Mouse (Mus musculus) bone marrow, adult 2 months (tissue): ENCODE results near the gene Sez6. TPM values are rescaled to one million over a fixed set of nuclear protein-coding genes. Genes with fewer than 3 reads are reported as not detected.

Experiments used
- H3K27ac ChIP-seq: fragments of 200-500 bp; 2 replicates; pipeline ENCODE4 v1.5.1; 2012; ENCODE audit warnings: low read depth, mild to moderate bottlenecking, control low read depth, inconsistent platforms, low read length; ENCODE audit not compliant: control insufficient read depth, poor library complexity, insufficient read depth
- H3K4me1 ChIP-seq: fragments of 200-500 bp; 2 replicates; pipeline ENCODE4 v1.6.1; 2011; ENCODE audit warnings: low read length; ENCODE audit not compliant: control insufficient read depth, insufficient read depth
- H3K4me3 ChIP-seq: fragments of 200-500 bp; replicated peaks from 2 replicates; pipeline ENCODE3; 2011; ENCODE audit warnings: mild to moderate bottlenecking, low read depth, low read length, control low read depth; ENCODE audit not compliant: control insufficient read depth
- CTCF ChIP-seq: fragments of 200-500 bp; IDR thresholded peaks from 2 replicates; pipeline ENCODE4 v1.5.1; 2011; ENCODE audit warnings: low read length, control low read depth; ENCODE audit not compliant: control insufficient read depth, insufficient read depth
- POLR2A ChIP-seq: fragments of 200-500 bp; IDR thresholded peaks from 2 replicates; pipeline ENCODE4 v1.6.1; 2011; ENCODE audit warnings: low read depth, mild to moderate bottlenecking, control low read depth, low read length, borderline replicate concordance; ENCODE audit not compliant: control insufficient read depth
- WGBS: fragments of 180-500 bp; shearing (Covaris S2); methylation state at CpG from one replicate; pipeline ENCODE4 v1.1.7; 2018; 5-methylcytosine and 5-hydroxymethylcytosine counted together
- polyA plus RNA-seq: library from polyadenylated mRNA; stranded (reverse); fragments of >200 nt; gene quantifications from 2 replicates; pipeline ENCODE4 v1.2.4, GENCODE M21; 2011; ENCODE audit warnings: low replicate concordance; ENCODE audit not compliant: missing spikeins, insufficient read depth, insufficient read length

The Sez6 gene
- polyA plus RNA-seq, 1 experiment = 0.67 TPM

GRCm38 (mm10) chr11:77901366-77901765, 29.2 kb upstream of the Sez6 start:
- no peak for TF ChIP-seq CTCF
- no peak for TF ChIP-seq POLR2A
- H3K4me1 ChIP-seq = no peaks in the 10 kb centered on the region; the same call in 1 of the 2 replicates
- 70% methylated on average over 5 of the region's 5 CpGs for WGBS
- H3K27ac ChIP-seq = no peak overlapping the region
- H3K4me3 ChIP-seq = no peak overlapping the region

GRCm38 (mm10) chr11:77901775-77902355, 28.7 kb upstream of the Sez6 start:
- Histone ChIP-seq H3K27ac (no peak overlapping the region), H3K4me1 (no peaks in the 10 kb centered on the region; the same call in 1 of the 2 replicates), H3K4me3 (no peak overlapping the region)
- 43% methylated on average over 8 of the region's 8 CpGs for WGBS
- TF ChIP-seq POLR2A (no peak), CTCF (no peak)

GRCm38 (mm10) chr11:77903761-77904160, 26.8 kb upstream of the Sez6 start:
- TF ChIP-seq POLR2A = no peak
- TF ChIP-seq CTCF = no peak
- 47% methylated on average over 3 of the region's 3 CpGs for WGBS
- no peak overlapping the region for H3K27ac ChIP-seq

GRCm38 (mm10) chr11:77904707-77905106, 25.9 kb upstream of the Sez6 start:
- 64% methylated on average over 1 of the region's 1 CpGs for WGBS
- TF ChIP-seq POLR2A (no peak), CTCF (no peak)
- H3K27ac ChIP-seq = no peak overlapping the region

More at GRCm38 (mm10) chr11:77903761-77904160, 26.8 kb upstream of the Sez6 start:
- Histone ChIP-seq H3K4me1 (no peaks in the 10 kb centered on the region), H3K4me3 (no peak overlapping the region)

GRCm38 (mm10) chr11:77906097-77906687, 24.4 kb upstream of the Sez6 start:
- TF ChIP-seq CTCF = no peak
- TF ChIP-seq POLR2A = no peak
- 53% methylated on average over 19 of the region's 19 CpGs for WGBS
- Histone ChIP-seq H3K4me1 (no peaks in the 10 kb centered on the region), H3K27ac (no peak overlapping the region), H3K4me3 (no peak overlapping the region)

More at GRCm38 (mm10) chr11:77904707-77905106, 25.9 kb upstream of the Sez6 start:
- no peaks in the 10 kb centered on the region for H3K4me1 ChIP-seq
- H3K4me3 ChIP-seq = no peak overlapping the region

- TF ChIP-seq POLR2A = no peak
- TF ChIP-seq CTCF = no peak
- no peak overlapping the region for H3K4me3 ChIP-seq
- WGBS = 34% methylated on average over 9 of the region's 9 CpGs
These were observed 23.8 kb upstream of the Sez6 start for GRCm38 (mm10) chr11:77906747-77907174.

GRCm38 (mm10) chr11:77908468-77908867, 22.1 kb upstream of the Sez6 start:
- 60% methylated on average over 4 of the region's 4 CpGs for WGBS

More at GRCm38 (mm10) chr11:77906747-77907174, 23.8 kb upstream of the Sez6 start:
- Histone ChIP-seq H3K4me1 (no peaks in the 10 kb centered on the region), H3K27ac (no peak overlapping the region)

GRCm38 (mm10) chr11:77909376-77909775, 21.2 kb upstream of the Sez6 start:
- no peak for TF ChIP-seq POLR2A
- no peak for TF ChIP-seq CTCF
- no peak overlapping the region for H3K4me3 ChIP-seq
- H3K27ac ChIP-seq = no peak overlapping the region
- 44% methylated on average over 5 of the region's 5 CpGs for WGBS
- no peaks in the 10 kb centered on the region for H3K4me1 ChIP-seq

More at GRCm38 (mm10) chr11:77908468-77908867, 22.1 kb upstream of the Sez6 start:
- TF ChIP-seq POLR2A = no peak
- TF ChIP-seq CTCF = no peak
- Histone ChIP-seq H3K4me1 (no peaks in the 10 kb centered on the region), H3K4me3 (no peak overlapping the region), H3K27ac (no peak overlapping the region)
